Comparison of ENCODE assay signal across 9 mouse cellular contexts in the genomic region with DNA sequence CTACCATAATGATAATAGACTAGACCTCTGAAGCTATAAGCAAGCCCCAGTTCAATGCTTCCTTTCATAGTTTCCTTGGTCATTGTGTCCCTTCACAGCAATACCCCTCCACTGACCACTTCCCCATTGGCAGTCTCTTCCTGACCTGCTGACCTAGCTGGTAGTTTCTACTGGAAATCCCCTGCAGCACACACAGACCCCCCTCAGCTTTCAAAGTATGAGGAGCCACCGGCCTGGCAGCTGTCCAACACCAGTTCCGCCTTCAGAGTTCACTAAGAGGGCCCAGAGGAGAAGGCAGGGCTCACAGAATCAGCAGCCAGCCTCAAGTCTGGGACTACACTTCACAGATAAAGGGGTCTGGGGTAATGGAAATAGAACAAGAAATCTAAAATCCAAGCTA. TPM values are rescaled to one million over a fixed set of nuclear protein-coding genes. Genes with fewer than 3 reads are reported as not detected.
DNase-seq lines count a peak whose midpoint lies in the region; TF ChIP-seq lines count a peak whose summit lies in the region.
"Had no signal": no experiment of that assay in that cellular context is flagged by ENCODE, and none has a peak within 500 bp of the region (broad histone marks: within the 10 kb centered on the region; RNA-seq: fewer than 3 reads in every experiment).

No protein-coding gene starts in this region.

- no peak for TF ChIP-seq CTCF in MEL (IDR thresholded peaks at IDR 0.05 in 2 of 3, conservative IDR thresholded peaks at IDR 0.05 in 1 of 3; ENCODE audit: control insufficient read depth in 1 of 3, insufficient read depth in 1 of 3, low read depth in 2 of 3, low read length in 3 of 3, poor library complexity in 1 of 3, severe bottlenecking in 1 of 3)

- H3K9me3 ChIP-seq in MEL (replicated peaks; ENCODE audit: insufficient read depth, low read length) = no peaks in the 10 kb centered on the region

- no peak for TF ChIP-seq RAD21 in MEL (IDR thresholded peaks at IDR 0.05; ENCODE audit: low read depth, low read length)

- peaks cover 0 to 5% of the 10 kb centered on the region in 2 experiments; a peak in 2 of 4 replicates for H3K36me3 ChIP-seq in MEL (ENCODE audit: control insufficient read depth in 1 of 2, insufficient read depth in 2 of 2, low read length in 2 of 2)

- intact Hi-C loops in left cerebral cortex, postnatal 14 days (cut with DNase I) = no loop called here

- peak; percentile 39 to 66 for DNase-seq in left cerebral cortex, postnatal 14 days (ENCODE audit: low spot score in 2 of 2)
- DNase-seq in left cerebral cortex, adult 18-20 months (ENCODE audit: low spot score in 2 of 2) = no peak
- peak; percentile 74 for DNase-seq in MEL (ENCODE audit: low read depth, low spot score)
- DNase-seq in adrenal gland, postnatal 25 days = peak; percentile 45
- DNase-seq in kidney, postnatal 4 days = peak; percentile 80 to 87
- DNase-seq in ovary, adult 18-20 months (ENCODE audit: low spot score) = no peak
- no peak for DNase-seq in thymus, postnatal 14 days
- DNase-seq in frontal cortex, adult 2 months (ENCODE audit: extremely low spot score in 1 of 2, low spot score in 1 of 2) = no peak

- no peak overlapping the region for H3K27ac ChIP-seq in MEL (ENCODE audit: control insufficient read depth, low read depth, low read length)
- H3K27ac ChIP-seq: left cerebral cortex, adult 2 months had no signal

- H3K27me3 ChIP-seq in MEL (ENCODE audit: control insufficient read depth in 1 of 2, insufficient read depth in 2 of 2, low read length in 2 of 2) = no peaks in the 10 kb centered on the region

- no peak for TF ChIP-seq POLR2A in MEL (IDR thresholded peaks at IDR 0.05; ENCODE audit: control insufficient read depth in 1 of 2, insufficient read depth in 1 of 2, low read depth in 1 of 2, low read length in 2 of 2, poor library complexity in 1 of 2)

- no peak overlapping the region for H3K4me3 ChIP-seq in MEL (ENCODE audit: control insufficient read depth in 1 of 2, insufficient read depth in 1 of 2, low read depth in 2 of 2, low read length in 2 of 2)
- H3K4me3 ChIP-seq: left cerebral cortex, adult 2 months had no signal

- H3K79me2 ChIP-seq in MEL (ENCODE audit: control insufficient read depth, insufficient read depth, low read length, poor library complexity) = no peaks in the 10 kb centered on the region

- TF ChIP-seq EP300 in MEL (IDR thresholded peaks at IDR 0.05; ENCODE audit: low read depth in 1 of 2, low read length in 2 of 2) = no peak

- H3K9ac ChIP-seq in MEL (ENCODE audit: control insufficient read depth, low read depth, low read length, poor library complexity, severe bottlenecking) = no peak overlapping the region

- H3K4me1 ChIP-seq in MEL (ENCODE audit: control insufficient read depth in 1 of 2, insufficient read depth in 2 of 2, low read length in 2 of 2) = no peaks in the 10 kb centered on the region

TF ChIP-seq in MEL, 35 proteins besides CTCF, POLR2A, EP300 and RAD21:
- TF ChIP-seq CHD1 (IDR thresholded peaks at IDR 0.05; ENCODE audit: low read depth, low read length) (no peak), ELF1 (IDR thresholded peaks at IDR 0.05; ENCODE audit: low read depth, low read length) (no peak), SMC3 (IDR thresholded peaks at IDR 0.05; ENCODE audit: low read depth, low read length) (no peak), TAL1 (IDR thresholded peaks at IDR 0.05; ENCODE audit: low read length) (no peak), SIN3A (IDR thresholded peaks at IDR 0.05; ENCODE audit: low read length) (no peak), GABPA (IDR thresholded peaks at IDR 0.05; ENCODE audit: low read depth, low read length) (no peak), MXI1 (IDR thresholded peaks at IDR 0.05; ENCODE audit: low read depth, low read length) (no peak), USF2 (IDR thresholded peaks at IDR 0.05; ENCODE audit: borderline replicate concordance in 1 of 2, insufficient read depth in 1 of 2, low read depth in 1 of 2, low read length in 2 of 2) (no peak), E2F4 (IDR thresholded peaks at IDR 0.05; ENCODE audit: borderline replicate concordance, low read depth, low read length) (no peak), NELFE (IDR thresholded peaks at IDR 0.05; ENCODE audit: low read depth, low read length) (no peak), USF1 (IDR thresholded peaks at IDR 0.05; ENCODE audit: low read depth, low read length) (no peak), POLR2AphosphoS5 (IDR thresholded peaks at IDR 0.05; ENCODE audit: borderline replicate concordance, low read depth, low read length) (no peak), ETS1 (IDR thresholded peaks at IDR 0.05; ENCODE audit: low read depth, low read length) (no peak), POLR2AphosphoS2 (IDR thresholded peaks at IDR 0.05; ENCODE audit: low read length) (no peak), ZNF384 (IDR thresholded peaks at IDR 0.05; ENCODE audit: low read depth, low read length) (no peak), BHLHE40 (IDR thresholded peaks at IDR 0.05; ENCODE audit: borderline replicate concordance, low read depth, low read length) (no peak), JUND (IDR thresholded peaks at IDR 0.05; ENCODE audit: low read depth, low read length) (no peak)

RNA-seq across cellular contexts. Expression of a gene that starts 17.6 kb away (rescaled TPM):
- under 1 TPM; 0.42 to 0.87 TPM for total RNA-seq in left cerebral cortex, postnatal 14 days (2021)
- under 1 TPM; 0.40 to 0.44 TPM for total RNA-seq in left cerebral cortex, adult 18-20 months (2021)
- total RNA-seq in MEL (2012; rRNA removed) = 8.4 and 10.4 TPM in 2 replicates
- polyA plus RNA-seq in MEL (2012; ENCODE audit: insufficient read depth in 1 of 2, insufficient read length in 2 of 2, low read depth in 1 of 2, low replicate concordance in 2 of 2, missing spikeins in 1 of 2) = 1 to 10 TPM in 1 of 2 experiments, not detected in 1; 9.5 TPM
- total RNA-seq in adrenal gland, postnatal 25 days (2021) = 10.6 and 11.4 TPM in 2 replicates
- 2.0 TPM in 2 replicates for polyA plus RNA-seq in frontal cortex, adult 2 months (2012; rRNA removed)

RNA-seq across cellular contexts. Expression of a gene that starts 36.4 kb away (rescaled TPM):
- total RNA-seq in left cerebral cortex, postnatal 14 days (2021) = 10 to 100 TPM; 53.3 to 58.2 TPM
- 10 to 100 TPM; 54.2 to 55.2 TPM for total RNA-seq in left cerebral cortex, adult 18-20 months (2021)
- total RNA-seq in MEL (2012; rRNA removed) = 54.8 and 60.9 TPM in 2 replicates
- polyA plus RNA-seq in MEL (2012; ENCODE audit: insufficient read depth in 1 of 2, insufficient read length in 2 of 2, low read depth in 1 of 2, low replicate concordance in 2 of 2, missing spikeins in 1 of 2) = 10 to 100 TPM in 1 of 2 experiments, not detected in 1; 72.3 TPM
- total RNA-seq in adrenal gland, postnatal 25 days (2021) = 75.0 and 77.5 TPM in 2 replicates
- 107 and 109 TPM in 2 replicates for polyA plus RNA-seq in frontal cortex, adult 2 months (2012; rRNA removed)

Comparison
In these comparisons a context has a peak if more than half of its experiments do, and no peak if none do; other contexts are left out.
1. DNase-seq: peak in left cerebral cortex, postnatal 14 days (2 of 2), MEL (single experiment), adrenal gland, postnatal 25 days (single experiment) and kidney, postnatal 4 days (2 of 2); none in left cerebral cortex, adult 18-20 months (0 of 2), ovary, adult 18-20 months (single experiment), thymus, postnatal 14 days (single experiment) and frontal cortex, adult 2 months (0 of 2).